Mouse (Mus musculus): ENCODE measurements around the gene Scnn1a. TPM values are rescaled to one million over a fixed set of nuclear protein-coding genes. Genes with fewer than 3 reads are reported as not detected.

The Scnn1a gene
- polyA plus RNA-seq, 1 experiment from 2014 or later: 0.74 TPM

DNA sequence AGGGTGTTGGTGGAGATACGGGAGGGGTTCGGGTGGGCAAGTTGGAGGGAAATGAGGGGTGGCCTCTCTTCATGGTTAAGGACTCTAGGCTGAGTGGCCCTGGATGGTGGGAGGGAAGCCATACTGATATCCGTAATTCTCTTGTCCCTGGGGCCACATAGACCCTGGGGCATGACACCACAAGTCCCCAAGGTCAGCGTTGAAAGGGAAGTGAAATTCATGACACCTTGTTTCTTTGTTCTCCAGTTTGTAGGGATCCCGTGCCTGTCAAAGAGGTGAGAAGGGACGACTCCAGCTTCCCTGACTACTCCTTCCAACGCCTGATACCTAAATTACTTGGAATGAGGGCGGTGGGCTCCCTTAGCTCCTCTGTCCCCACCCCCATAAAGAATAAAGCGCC, 40.4 kb downstream of the Scnn1a start:
- Histone ChIP-seq H3K9ac (ENCODE audit: low read depth, low read length) (no peak overlapping the region), H3K27ac (ENCODE audit: low read length) (no peak overlapping the region), H3K27me3 (ENCODE audit: control insufficient read depth, insufficient read depth, low read depth, low read length) (no peaks in the 10 kb centered on the region), H3K4me3 (ENCODE audit: low read depth, low read length) (no peak overlapping the region), H3K4me2 (ENCODE audit: low read depth, low read length) (no peak overlapping the region), H3K9me3 (replicated peaks; ENCODE audit: control insufficient read depth, low read length) (no peaks in the 10 kb centered on the region), H3K4me1 (ENCODE audit: control insufficient read depth, low read depth, low read length) (peaks cover 11% of the 10 kb centered on the region), H3K36me3 (ENCODE audit: control insufficient read depth, insufficient read depth) (peaks cover 13% of the 10 kb centered on the region)
- no peak for ATAC-seq (ENCODE audit: low read depth)
- 75% methylated on average over 9 of the region's 9 CpGs for WGBS (ENCODE audit: insufficient replicate concordance)

DNA sequence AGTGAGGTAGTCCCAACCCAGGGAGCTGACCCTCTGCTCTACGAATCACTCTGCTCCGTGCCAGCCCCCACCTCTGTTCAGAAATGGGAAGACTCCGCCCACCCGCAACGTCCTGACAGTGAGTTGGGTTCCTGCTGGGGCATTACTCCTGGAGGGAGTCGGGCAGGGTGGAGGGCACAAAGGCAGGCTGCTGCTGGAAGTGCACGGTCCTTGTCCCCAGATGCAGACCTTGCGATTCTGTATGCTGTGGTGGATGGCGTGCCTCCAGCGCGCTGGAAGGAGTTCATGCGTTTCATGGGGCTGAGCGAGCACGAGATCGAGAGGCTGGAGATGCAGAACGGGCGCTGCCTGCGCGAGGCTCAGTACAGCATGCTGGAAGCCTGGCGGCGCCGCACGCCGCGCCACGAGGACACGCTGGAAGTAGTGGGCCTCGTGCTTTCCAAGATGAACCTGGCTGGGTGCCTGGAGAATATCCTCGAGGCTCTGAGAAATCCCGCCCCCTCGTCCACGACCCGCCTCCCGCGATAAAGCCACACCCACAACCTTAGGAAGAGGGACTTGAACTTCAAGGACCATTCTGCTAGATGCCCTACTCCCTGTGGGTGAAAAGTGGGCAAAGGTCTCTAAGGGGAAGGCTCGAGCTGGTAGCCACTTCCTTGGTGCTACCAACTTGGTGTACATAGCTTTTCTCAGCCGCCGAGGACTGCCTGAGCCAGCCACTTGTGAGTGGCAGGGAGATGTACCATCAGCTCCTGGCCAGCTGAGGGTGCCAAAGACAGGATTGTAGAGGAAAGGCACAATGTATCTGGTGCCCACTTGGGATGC, 41.2 kb downstream of the Scnn1a start:
- no peaks in the 10 kb centered on the region for H3K27me3 ChIP-seq (ENCODE audit: control insufficient read depth, insufficient read depth, low read depth, low read length)
- H3K4me2 ChIP-seq (ENCODE audit: low read depth, low read length): no peak overlapping the region
- H3K9me3 ChIP-seq (replicated peaks; ENCODE audit: control insufficient read depth, low read length): no peaks in the 10 kb centered on the region
- H3K36me3 ChIP-seq (ENCODE audit: control insufficient read depth, insufficient read depth): peaks cover 13% of the 10 kb centered on the region
- peaks cover 6% of the 10 kb centered on the region for H3K4me1 ChIP-seq (ENCODE audit: control insufficient read depth, low read depth, low read length)
- no peak overlapping the region for H3K27ac ChIP-seq (ENCODE audit: low read length)
- ATAC-seq (ENCODE audit: low read depth): no peak
- no peak overlapping the region for H3K9ac ChIP-seq (ENCODE audit: low read depth, low read length)
- no peak overlapping the region for H3K4me3 ChIP-seq (ENCODE audit: low read depth, low read length)
- WGBS (ENCODE audit: insufficient replicate concordance): 65% methylated on average over 37 of the region's 38 CpGs

DNA sequence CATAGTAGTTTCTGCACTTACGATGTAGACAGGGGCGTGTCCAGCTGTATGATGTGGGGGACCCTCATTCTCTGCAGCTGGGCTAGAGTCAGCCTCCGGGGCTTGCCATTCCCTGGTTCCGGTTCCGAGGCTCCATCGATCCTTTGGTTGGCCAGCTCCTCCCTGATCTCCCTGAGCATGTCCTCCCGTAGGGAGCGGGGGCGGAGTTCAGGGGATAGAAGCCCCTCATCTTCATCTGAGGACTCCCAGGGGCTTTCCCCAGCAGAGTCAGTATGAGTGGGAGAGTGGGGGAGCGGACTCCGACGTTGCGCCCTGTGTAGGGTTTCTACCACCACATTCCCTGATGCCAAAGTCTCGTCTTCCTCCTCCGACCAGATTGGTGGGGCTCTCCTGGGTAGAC, 42.6 kb downstream of the Scnn1a start:
- no peak overlapping the region for H3K9ac ChIP-seq (ENCODE audit: low read depth, low read length)
- no peak overlapping the region; the same call in 1 of the 2 replicates for H3K4me2 ChIP-seq (ENCODE audit: low read depth, low read length)
- H3K36me3 ChIP-seq (ENCODE audit: control insufficient read depth, insufficient read depth): peaks cover 9% of the 10 kb centered on the region
- H3K4me1 ChIP-seq (ENCODE audit: control insufficient read depth, low read depth, low read length): peaks cover 6% of the 10 kb centered on the region
- no peak overlapping the region; the same call in 1 of the 2 replicates for H3K27ac ChIP-seq (ENCODE audit: low read length)
- H3K9me3 ChIP-seq (replicated peaks; ENCODE audit: control insufficient read depth, low read length): no peaks in the 10 kb centered on the region
- ATAC-seq (ENCODE audit: low read depth): no peak
- no peaks in the 10 kb centered on the region for H3K27me3 ChIP-seq (ENCODE audit: control insufficient read depth, insufficient read depth, low read depth, low read length)
- no peak overlapping the region for H3K4me3 ChIP-seq (ENCODE audit: low read depth, low read length)
- 43% methylated on average over 15 of the region's 15 CpGs for WGBS (ENCODE audit: insufficient replicate concordance)

DNA sequence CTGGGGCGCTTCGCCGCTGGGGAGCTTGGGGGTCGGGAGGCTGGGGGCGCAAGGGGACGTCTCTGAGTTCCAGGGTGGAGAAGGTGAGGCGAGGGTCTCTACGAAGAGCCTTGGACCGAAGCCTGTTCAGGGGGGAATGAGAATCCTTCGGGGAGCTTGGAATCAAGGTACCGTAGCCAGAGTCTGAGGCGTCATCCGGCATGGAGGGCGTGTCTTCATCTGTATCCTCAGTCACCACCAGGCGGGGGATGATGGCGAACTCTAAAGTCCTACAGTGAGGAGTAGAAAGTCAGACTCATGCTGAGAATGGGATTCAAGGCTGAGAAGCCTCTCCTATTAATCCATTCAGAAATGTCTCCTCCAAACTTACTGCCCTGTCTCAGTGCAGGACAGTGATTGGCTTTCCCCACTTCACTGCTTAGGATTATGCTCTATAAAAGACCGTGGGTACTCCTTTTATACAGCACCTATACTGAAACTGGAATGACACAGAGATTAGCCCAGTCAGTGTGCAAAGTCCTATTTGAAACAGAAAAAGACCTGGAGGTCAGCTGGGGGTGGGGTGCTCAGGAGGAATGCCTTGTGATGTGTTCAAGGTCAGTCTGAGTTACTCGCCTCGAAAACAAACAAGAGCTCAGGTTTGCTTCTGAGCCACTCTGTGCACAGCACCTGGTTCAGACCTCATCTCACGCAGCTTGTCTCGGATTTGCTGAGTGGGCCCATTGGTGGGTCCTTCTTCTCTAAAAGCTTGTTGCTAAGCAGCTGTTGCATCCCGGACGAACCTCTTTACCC, 43.2 kb downstream of the Scnn1a start:
- peak; percentile 42 for ATAC-seq (ENCODE audit: low read depth)
- H3K27me3 ChIP-seq (ENCODE audit: control insufficient read depth, insufficient read depth, low read depth, low read length): no peaks in the 10 kb centered on the region
- peak overlapping the region; percentile 30; the same call in 1 of the 2 replicates for H3K4me2 ChIP-seq (ENCODE audit: low read depth, low read length)
- H3K9ac ChIP-seq (ENCODE audit: low read depth, low read length): no peak overlapping the region
- H3K27ac ChIP-seq (ENCODE audit: low read length): peak overlapping the region; percentile 33
- no peak overlapping the region for H3K4me3 ChIP-seq (ENCODE audit: low read depth, low read length)
- peaks cover 9% of the 10 kb centered on the region for H3K36me3 ChIP-seq (ENCODE audit: control insufficient read depth, insufficient read depth)
- no peaks in the 10 kb centered on the region for H3K9me3 ChIP-seq (replicated peaks; ENCODE audit: control insufficient read depth, low read length)
- WGBS (ENCODE audit: insufficient replicate concordance): 42% methylated on average over 23 of the region's 23 CpGs
- H3K4me1 ChIP-seq (ENCODE audit: control insufficient read depth, low read depth, low read length): peaks cover 6% of the 10 kb centered on the region

DNA sequence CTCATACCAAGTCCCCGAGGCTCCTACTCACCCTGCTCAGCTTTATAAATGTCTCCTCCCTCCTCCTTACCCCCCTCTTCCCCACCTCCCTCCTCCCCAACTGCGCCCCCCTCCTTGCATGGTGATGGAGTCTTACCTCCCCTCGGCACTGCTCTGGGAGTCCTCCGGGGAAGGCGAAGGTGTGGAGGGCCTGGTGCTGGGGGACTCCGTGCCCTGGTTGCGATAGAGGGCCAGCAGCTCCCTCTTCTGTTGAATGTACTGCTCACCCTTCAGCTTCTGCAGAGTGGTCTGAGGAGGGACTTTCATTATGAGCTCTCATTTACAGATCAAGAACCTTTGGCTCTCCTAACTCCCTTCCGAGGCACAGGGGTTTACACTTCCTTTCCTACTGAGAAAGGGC, 44.0 kb downstream of the Scnn1a start:
- H3K27me3 ChIP-seq (ENCODE audit: control insufficient read depth, insufficient read depth, low read depth, low read length): no peaks in the 10 kb centered on the region
- H3K27ac ChIP-seq (ENCODE audit: low read length): no peak overlapping the region; the same call in 1 of the 2 replicates
- H3K9ac ChIP-seq (ENCODE audit: low read depth, low read length): no peak overlapping the region
- H3K9me3 ChIP-seq (replicated peaks; ENCODE audit: control insufficient read depth, low read length): no peaks in the 10 kb centered on the region
- H3K4me3 ChIP-seq (ENCODE audit: low read depth, low read length): no peak overlapping the region
- H3K4me1 ChIP-seq (ENCODE audit: control insufficient read depth, low read depth, low read length): peaks cover 6% of the 10 kb centered on the region
- peaks cover 9% of the 10 kb centered on the region for H3K36me3 ChIP-seq (ENCODE audit: control insufficient read depth, insufficient read depth)
- 17% methylated on average over 8 of the region's 8 CpGs for WGBS (ENCODE audit: insufficient replicate concordance)
- ATAC-seq (ENCODE audit: low read depth): no peak
- H3K4me2 ChIP-seq (ENCODE audit: low read depth, low read length): 0 out of 2 replicates have a peak overlapping the region, but pooled peaks have one; percentile 6

DNA sequence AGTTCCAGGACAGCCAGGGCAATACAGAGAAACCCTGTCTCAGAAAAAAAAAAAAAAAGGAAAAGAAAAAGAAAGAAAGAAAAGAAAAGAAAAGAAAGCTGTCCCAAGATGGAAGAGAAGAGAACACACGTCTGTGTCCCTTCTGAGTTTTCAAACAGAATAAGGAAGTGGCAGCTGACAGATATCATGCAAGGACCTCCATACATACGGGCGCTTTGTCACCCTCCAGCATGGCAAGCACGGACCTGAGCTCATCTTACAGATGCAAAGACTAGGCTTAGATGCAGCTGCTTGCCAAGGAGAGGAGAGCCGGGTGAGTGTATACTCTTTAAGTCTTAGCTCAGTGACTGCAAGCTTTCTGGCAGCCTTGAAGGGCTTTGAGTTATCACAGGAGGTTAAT, 45.1 kb downstream of the Scnn1a start:
- Histone ChIP-seq H3K27me3 (ENCODE audit: control insufficient read depth, insufficient read depth, low read depth, low read length) (no peaks in the 10 kb centered on the region), H3K9me3 (replicated peaks; ENCODE audit: control insufficient read depth, low read length) (no peaks in the 10 kb centered on the region), H3K36me3 (ENCODE audit: control insufficient read depth, insufficient read depth) (peaks cover 9% of the 10 kb centered on the region), H3K4me2 (ENCODE audit: low read depth, low read length) (no peak overlapping the region), H3K4me1 (ENCODE audit: control insufficient read depth, low read depth, low read length) (peaks cover 6% of the 10 kb centered on the region), H3K4me3 (ENCODE audit: low read depth, low read length) (no peak overlapping the region), H3K27ac (ENCODE audit: low read length) (no peak overlapping the region), H3K9ac (ENCODE audit: low read depth, low read length) (no peak overlapping the region)
- no peak for ATAC-seq (ENCODE audit: low read depth)
- WGBS (ENCODE audit: insufficient replicate concordance): 48% methylated on average over 5 of the region's 5 CpGs

DNA sequence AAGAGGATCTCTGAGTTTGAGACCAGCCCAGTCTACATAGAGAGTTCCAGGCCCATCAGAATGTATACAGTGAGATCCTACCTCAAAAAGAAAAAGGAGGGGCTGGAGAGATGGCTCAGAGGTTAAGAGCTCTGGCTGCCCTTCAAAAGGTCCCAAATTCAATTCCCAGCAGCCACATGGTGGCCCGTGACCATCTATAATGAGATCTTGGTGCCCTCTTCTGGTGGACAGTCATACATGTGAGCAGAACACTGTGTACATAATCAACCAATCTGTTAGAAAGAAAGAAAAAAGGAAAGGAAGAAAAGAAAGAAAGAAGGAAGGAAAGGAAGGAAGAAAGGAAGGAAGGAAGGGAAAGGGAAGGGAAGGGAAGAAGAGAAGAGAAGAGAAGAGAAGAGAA, 45.7 kb downstream of the Scnn1a start:
- Histone ChIP-seq H3K9me3 (replicated peaks; ENCODE audit: control insufficient read depth, low read length) (no peaks in the 10 kb centered on the region), H3K27me3 (ENCODE audit: control insufficient read depth, insufficient read depth, low read depth, low read length) (no peaks in the 10 kb centered on the region), H3K4me1 (ENCODE audit: control insufficient read depth, low read depth, low read length) (peaks cover 6% of the 10 kb centered on the region), H3K9ac (ENCODE audit: low read depth, low read length) (no peak overlapping the region), H3K4me3 (ENCODE audit: low read depth, low read length) (no peak overlapping the region), H3K27ac (ENCODE audit: low read length) (no peak overlapping the region), H3K36me3 (ENCODE audit: control insufficient read depth, insufficient read depth) (peaks cover 9% of the 10 kb centered on the region), H3K4me2 (ENCODE audit: low read depth, low read length) (no peak overlapping the region)
- WGBS (ENCODE audit: insufficient replicate concordance): 57% methylated on average over 1 of the region's 1 CpGs
- ATAC-seq (ENCODE audit: low read depth): no peak

DNA sequence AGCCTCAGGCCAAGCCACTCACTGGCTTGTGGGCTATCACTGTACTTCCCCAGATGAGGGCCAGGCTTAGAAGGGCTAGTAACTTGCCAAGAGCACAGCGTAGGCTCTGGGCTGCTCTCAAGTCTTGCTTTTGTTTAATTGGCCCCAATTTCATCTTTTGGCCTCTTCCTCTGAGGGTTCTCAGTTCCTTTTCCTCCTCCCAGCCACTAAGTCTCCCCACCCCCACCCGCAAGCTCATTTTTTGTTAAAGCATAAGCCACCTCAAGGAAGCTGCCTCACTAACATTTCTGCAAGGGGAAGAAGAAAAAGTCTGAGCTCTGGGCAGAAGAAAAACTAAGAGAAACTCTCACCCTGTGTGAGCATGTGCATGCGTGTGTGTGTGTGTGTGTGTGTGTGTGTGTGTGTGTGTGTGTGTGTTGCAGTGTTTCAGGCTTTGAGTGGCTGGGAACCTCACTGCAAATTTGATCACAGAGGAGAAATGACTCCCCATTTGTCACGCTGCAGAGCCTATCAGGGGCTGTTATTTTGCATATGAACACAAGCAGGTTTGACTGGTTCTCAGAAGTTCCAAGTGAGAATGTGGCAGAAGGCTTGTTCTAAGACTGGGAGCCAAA, 47.4 kb downstream of the Scnn1a start:
- Histone ChIP-seq H3K4me3 (ENCODE audit: low read depth, low read length) (no peak overlapping the region), H3K4me2 (ENCODE audit: low read depth, low read length) (no peak overlapping the region), H3K4me1 (ENCODE audit: control insufficient read depth, low read depth, low read length) (peaks cover 6% of the 10 kb centered on the region), H3K27me3 (ENCODE audit: control insufficient read depth, insufficient read depth, low read depth, low read length) (no peaks in the 10 kb centered on the region), H3K9ac (ENCODE audit: low read depth, low read length) (no peak overlapping the region), H3K27ac (ENCODE audit: low read length) (peak overlapping the region; percentile 67; the same call in 1 of the 2 replicates), H3K9me3 (replicated peaks; ENCODE audit: control insufficient read depth, low read length) (no peaks in the 10 kb centered on the region), H3K36me3 (ENCODE audit: control insufficient read depth, insufficient read depth) (no peaks in the 10 kb centered on the region)
- WGBS (ENCODE audit: insufficient replicate concordance): 13% methylated on average over 4 of the region's 4 CpGs
- peak; percentile 41; the same call in 1 of the 2 replicates for ATAC-seq (ENCODE audit: low read depth)
